Mouse (Mus musculus): ENCODE results near the gene Cacnb4. TPM values are rescaled to one million over a fixed set of nuclear protein-coding genes. Genes with fewer than 3 reads are reported as not detected.
A peak's percentile ranks its signal among the peaks of the same experiment; 100 is the strongest.

Gene Cacnb4
- polyA plus RNA-seq, 1 experiment from 2014 or later: 1.1 TPM

DNA sequence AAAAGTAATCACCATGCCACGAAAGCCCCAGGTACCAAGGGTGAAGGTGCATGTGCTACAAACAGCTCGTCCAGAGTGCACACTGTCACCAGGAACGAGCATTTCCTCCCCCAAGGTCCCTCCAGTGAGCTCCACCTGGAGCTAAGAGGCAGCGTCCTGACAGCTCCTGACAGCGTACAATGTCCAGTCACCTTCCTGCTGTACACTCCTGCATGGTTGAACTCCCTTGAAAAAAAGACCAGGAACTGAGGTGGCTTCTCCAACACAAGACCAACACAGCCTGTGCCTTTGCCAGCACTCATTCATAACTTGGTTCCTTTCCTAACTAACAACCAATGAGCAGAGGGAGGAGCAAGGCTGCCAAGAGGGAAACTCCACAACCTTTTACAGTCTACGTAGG, 255.4 kb downstream of the Cacnb4 start:
- 85% methylated on average over 5 of the region's 6 CpGs for WGBS (ENCODE audit: missing documents)
- no peak overlapping the region for H3K27ac ChIP-seq
- H3K79me2 ChIP-seq (ENCODE audit: inconsistent target): peaks cover 82% of the 10 kb centered on the region
- peaks cover 4% of the 10 kb centered on the region; the same call in 1 of the 2 replicates for H3K36me3 ChIP-seq (ENCODE audit: inconsistent target)
- H3K4me3 ChIP-seq (ENCODE audit: inconsistent target): no peak overlapping the region

- Histone ChIP-seq H3K4me3 (ENCODE audit: inconsistent target) (no peak overlapping the region), H3K27ac (no peak overlapping the region), H3K36me3 (ENCODE audit: inconsistent target) (peaks cover 14% of the 10 kb centered on the region), H3K79me2 (ENCODE audit: inconsistent target) (peaks cover 85% of the 10 kb centered on the region)
- WGBS (ENCODE audit: missing documents): 92% methylated on average over 7 of the region's 7 CpGs
Observed at GRCm38 (mm10) chr2:52420001-52420710, 256.5 kb downstream of the Cacnb4 start.

DNA sequence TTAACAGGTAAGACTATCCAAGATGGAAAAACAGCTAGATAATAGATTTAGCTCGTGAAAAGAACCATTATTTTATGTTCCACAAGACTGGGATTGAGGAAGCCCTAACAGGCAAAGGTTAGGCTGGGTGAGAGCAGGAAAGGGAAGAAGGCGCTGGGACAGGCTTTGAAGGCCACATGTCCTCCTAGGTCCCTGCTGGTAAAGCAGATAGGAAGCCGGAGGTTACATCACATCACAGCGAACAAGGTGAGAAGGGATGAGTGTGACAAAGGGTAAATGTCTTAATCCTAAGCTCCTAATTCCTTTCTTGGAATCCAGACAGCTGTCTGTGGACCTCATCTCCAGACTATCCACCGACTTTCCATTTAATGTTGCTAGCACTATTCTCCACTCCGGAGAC, 257.3 kb downstream of the Cacnb4 start:
- Histone ChIP-seq H3K36me3 (ENCODE audit: inconsistent target) (peaks cover 14% of the 10 kb centered on the region), H3K4me3 (ENCODE audit: inconsistent target) (no peak overlapping the region), H3K27ac (no peak overlapping the region), H3K79me2 (ENCODE audit: inconsistent target) (peaks cover 84% of the 10 kb centered on the region)
- 66% methylated on average over 6 of the region's 6 CpGs for WGBS (ENCODE audit: missing documents)

DNA sequence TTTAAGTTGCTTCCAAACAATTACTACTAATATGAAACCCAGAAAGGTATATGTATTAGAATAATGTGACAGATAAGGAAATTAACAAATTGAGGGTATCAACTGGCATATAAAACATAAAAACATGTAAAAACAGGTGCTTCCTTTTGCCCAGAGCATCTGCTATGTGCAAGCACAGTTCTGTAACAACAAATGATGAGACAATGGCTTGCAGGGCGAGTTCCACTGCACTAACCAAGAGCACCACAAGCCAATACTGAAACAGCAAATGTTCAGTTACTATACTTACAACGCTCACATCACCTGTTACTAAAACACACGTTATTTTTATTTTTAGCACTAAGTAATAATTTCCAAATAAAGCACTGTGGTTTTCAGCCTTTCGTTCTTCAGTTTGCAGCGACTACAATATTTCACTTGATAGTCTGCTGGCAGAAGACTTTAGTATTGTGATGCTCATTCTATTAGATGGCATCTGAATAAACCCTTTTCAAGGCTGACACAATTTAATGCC, 264.1 kb downstream of the Cacnb4 start:
- no peak overlapping the region for H3K4me3 ChIP-seq (ENCODE audit: inconsistent target)
- no peak overlapping the region for H3K27ac ChIP-seq
- 85% methylated on average over 5 of the region's 5 CpGs for WGBS (ENCODE audit: missing documents)
- H3K36me3 ChIP-seq (ENCODE audit: inconsistent target): peaks cover 55% of the 10 kb centered on the region
- H3K79me2 ChIP-seq (ENCODE audit: inconsistent target): peaks cover 17% of the 10 kb centered on the region

GRCm38 (mm10) chr2:52406480-52406879, 270.2 kb downstream of the Cacnb4 start:
- Histone ChIP-seq H3K36me3 (ENCODE audit: inconsistent target) (peaks cover 51% of the 10 kb centered on the region), H3K79me2 (ENCODE audit: inconsistent target) (no peaks in the 10 kb centered on the region), H3K27ac (no peak overlapping the region), H3K4me3 (ENCODE audit: inconsistent target) (no peak overlapping the region)
- WGBS (ENCODE audit: missing documents): 67% methylated on average over 1 of the region's 1 CpGs

GRCm38 (mm10) chr2:52405238-52405637, 271.4 kb downstream of the Cacnb4 start:
- Histone ChIP-seq H3K36me3 (ENCODE audit: inconsistent target) (peaks cover 50% of the 10 kb centered on the region), H3K79me2 (ENCODE audit: inconsistent target) (no peaks in the 10 kb centered on the region), H3K4me3 (ENCODE audit: inconsistent target) (no peak overlapping the region), H3K27ac (no peak overlapping the region)
- WGBS (ENCODE audit: missing documents): 93% methylated on average over 5 of the region's 5 CpGs

GRCm38 (mm10) chr2:52394529-52394928, 282.1 kb downstream of the Cacnb4 start:
- no peak overlapping the region for H3K4me3 ChIP-seq (ENCODE audit: inconsistent target)
- peaks cover 4% of the 10 kb centered on the region; the same call in 1 of the 2 replicates for H3K36me3 ChIP-seq (ENCODE audit: inconsistent target)
- H3K27ac ChIP-seq: no peak overlapping the region
- 88% methylated on average over 5 of the region's 5 CpGs for WGBS (ENCODE audit: missing documents)
- H3K79me2 ChIP-seq (ENCODE audit: inconsistent target): no peaks in the 10 kb centered on the region

GRCm38 (mm10) chr2:52390415-52390975, 286.1 kb downstream of the Cacnb4 start:
- Histone ChIP-seq H3K4me3 (ENCODE audit: inconsistent target) (no peak overlapping the region), H3K79me2 (ENCODE audit: inconsistent target) (no peaks in the 10 kb centered on the region), H3K27ac (no peak overlapping the region), H3K36me3 (ENCODE audit: inconsistent target) (no peaks in the 10 kb centered on the region)
- 86% methylated on average over 2 of the region's 2 CpGs for WGBS (ENCODE audit: missing documents)

GRCm38 (mm10) chr2:52389975-52390374, 286.7 kb downstream of the Cacnb4 start:
- WGBS (ENCODE audit: missing documents): 89% methylated on average over 2 of the region's 3 CpGs
- Histone ChIP-seq H3K27ac (no peak overlapping the region), H3K4me3 (ENCODE audit: inconsistent target) (no peak overlapping the region)

DNA sequence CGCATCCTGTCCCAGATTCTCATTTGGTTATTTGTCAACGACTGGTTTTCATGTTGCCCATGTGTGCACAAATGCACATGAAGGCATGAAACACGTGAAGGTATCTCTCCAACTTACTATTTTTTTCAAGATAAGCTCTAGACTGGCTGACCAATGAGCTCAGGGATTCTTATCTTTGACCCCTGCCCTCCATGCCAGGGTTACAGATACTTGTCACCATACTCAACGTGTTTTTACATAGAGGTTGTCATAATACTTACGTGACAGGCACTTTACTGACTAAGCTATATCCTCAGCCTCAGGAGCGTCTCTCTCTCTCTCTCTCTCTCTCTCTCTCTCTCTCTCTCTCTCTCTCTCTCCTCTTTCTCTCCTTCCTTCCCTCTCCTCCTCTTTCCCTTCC, 290.2 kb downstream of the Cacnb4 start:
- no peak overlapping the region for H3K4me3 ChIP-seq (ENCODE audit: inconsistent target)
- H3K36me3 ChIP-seq (ENCODE audit: inconsistent target): no peaks in the 10 kb centered on the region
- no peak overlapping the region for H3K27ac ChIP-seq
- WGBS (ENCODE audit: missing documents): 83% methylated on average over 6 of the region's 6 CpGs
- H3K79me2 ChIP-seq (ENCODE audit: inconsistent target): no peaks in the 10 kb centered on the region

More at GRCm38 (mm10) chr2:52389975-52390374, 286.7 kb downstream of the Cacnb4 start:
- no peaks in the 10 kb centered on the region for H3K36me3 ChIP-seq (ENCODE audit: inconsistent target)
- no peaks in the 10 kb centered on the region for H3K79me2 ChIP-seq (ENCODE audit: inconsistent target)

DNA sequence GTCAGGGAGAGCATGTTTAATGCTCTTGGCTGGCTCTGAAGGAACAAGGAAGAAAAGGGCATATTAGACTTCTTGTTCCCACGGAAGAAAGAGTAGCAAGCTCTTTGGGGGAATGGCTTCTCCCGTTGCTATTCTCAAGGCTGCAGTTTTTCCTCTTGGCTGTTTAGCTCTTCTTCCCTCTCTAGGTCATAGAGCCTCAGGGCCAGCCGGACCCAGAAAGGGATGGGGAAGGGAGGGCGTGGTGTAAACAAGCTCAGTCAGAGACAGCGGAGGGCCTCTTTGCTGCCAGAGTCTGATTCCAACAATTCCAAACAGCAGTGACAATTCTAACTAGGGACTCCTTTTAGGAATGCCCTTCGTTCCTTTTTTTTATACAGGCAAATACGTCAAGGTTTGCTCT, 290.6 kb downstream of the Cacnb4 start:
- H3K27ac ChIP-seq: no peak overlapping the region
- no peaks in the 10 kb centered on the region for H3K36me3 ChIP-seq (ENCODE audit: inconsistent target)
- WGBS (ENCODE audit: missing documents): 55% methylated on average over 7 of the region's 7 CpGs
- no peak overlapping the region for H3K4me3 ChIP-seq (ENCODE audit: inconsistent target)
- no peaks in the 10 kb centered on the region for H3K79me2 ChIP-seq (ENCODE audit: inconsistent target)

DNA sequence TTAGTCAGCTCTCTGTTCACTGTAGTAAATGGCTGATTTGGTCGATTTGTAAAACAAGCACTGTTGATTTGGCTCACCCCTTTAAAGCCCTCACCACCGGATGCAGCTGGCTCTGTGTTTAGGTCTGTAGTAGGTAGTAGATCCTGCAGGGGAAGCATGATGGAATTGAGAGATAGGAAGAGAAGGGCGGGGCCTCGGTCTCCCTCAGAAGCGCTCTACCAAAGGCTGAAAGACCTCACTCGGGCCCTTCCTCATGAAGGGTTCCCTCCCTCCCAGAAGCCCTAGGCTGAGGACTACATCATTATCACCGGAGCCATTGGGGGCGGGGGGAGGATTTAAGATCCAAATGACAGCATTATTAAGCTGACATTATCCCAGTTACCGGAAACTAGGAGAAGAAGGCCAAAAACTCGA, 297.8 kb downstream of the Cacnb4 start:
- Histone ChIP-seq H3K27ac (no peak overlapping the region), H3K79me2 (ENCODE audit: inconsistent target) (no peaks in the 10 kb centered on the region), H3K36me3 (ENCODE audit: inconsistent target) (no peaks in the 10 kb centered on the region), H3K4me3 (ENCODE audit: inconsistent target) (no peak overlapping the region)
- WGBS (ENCODE audit: missing documents): 32% methylated on average over 10 of the region's 10 CpGs

- Histone ChIP-seq H3K79me2 (ENCODE audit: inconsistent target) (no peaks in the 10 kb centered on the region), H3K4me3 (ENCODE audit: inconsistent target) (0 out of 2 replicates have a peak within 1 kb of the TSS, but pooled peaks have one; percentile 1), H3K27ac (no peak within 1 kb of the TSS), H3K36me3 (ENCODE audit: inconsistent target) (no peaks in the 10 kb centered on the region)
- WGBS (ENCODE audit: missing documents): 41% methylated on average over 7 of the region's 7 CpGs
Observed at GRCm38 (mm10) chr2:52378448-52378804, 298.2 kb downstream of the Cacnb4 start, which contains the start of gene Neb. TSS of gene Neb (minus strand) at chr2:52378474.
